Mouse (Mus musculus) activated CD4-positive, CD25-positive, alpha-beta regulatory T cell, adult 4 months (primary cell): ENCODE data around the gene Snn. TPM values are rescaled to one million over a fixed set of nuclear protein-coding genes. Genes with fewer than 3 reads are reported as not detected.
"Not testable (repeated sequence)": the region's sequence is repeated elsewhere in the genome, so short reads cannot be mapped to it uniquely, and the experiment has no call there.

ENCODE experiments used
- ATAC-seq: one replicate; pipeline ENCODE4 v1.8.0; 2017
- polyA plus RNA-seq, 2 experiments: library from polyadenylated mRNA; unstranded; fragments of 100-300 nt; shearing (Covaris generic); gene quantifications; one replicate each; pipeline ENCODE4 v1.2.1; 2017

The Snn gene
- 1 to 10 TPM in 1 of 2 experiments, under 1 TPM in 1; 0.53 to 1.2 TPM for polyA plus RNA-seq

DNA sequence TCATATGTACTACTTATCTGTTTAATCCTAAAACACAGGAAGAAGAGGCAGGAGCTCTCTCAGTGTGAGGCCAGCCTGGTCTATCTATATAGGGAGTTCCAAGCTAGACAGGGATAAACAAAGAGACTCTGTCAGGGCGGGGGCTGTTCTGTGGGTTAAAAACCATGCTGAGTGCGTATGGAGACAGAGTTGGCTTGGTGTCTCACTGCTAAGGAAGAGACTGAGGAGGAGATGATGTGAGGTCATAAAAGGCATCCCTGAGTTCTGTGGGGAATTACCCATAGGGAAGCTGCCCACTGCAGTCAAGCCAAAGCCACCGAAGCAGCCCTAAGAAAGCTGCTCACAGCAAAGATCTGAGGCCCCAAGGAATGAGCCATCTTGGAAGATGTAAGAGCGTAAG is at the start of gene Snn:
Gene Snn (plus strand): TSS at position 301 of the 400 bp plus-strand sequence.
- no peak for ATAC-seq

GRCm38 (mm10) chr16:11011206-11011605 is 49.5 kb upstream of the Snn start:
- ATAC-seq: no peak

GRCm38 (mm10) chr16:11011939-11012338 is 48.8 kb upstream of the Snn start:
- ATAC-seq: no peak

GRCm38 (mm10) chr16:11012571-11013463 is 47.9 kb upstream of the Snn start:
- peak; percentile 94 for ATAC-seq

DNA sequence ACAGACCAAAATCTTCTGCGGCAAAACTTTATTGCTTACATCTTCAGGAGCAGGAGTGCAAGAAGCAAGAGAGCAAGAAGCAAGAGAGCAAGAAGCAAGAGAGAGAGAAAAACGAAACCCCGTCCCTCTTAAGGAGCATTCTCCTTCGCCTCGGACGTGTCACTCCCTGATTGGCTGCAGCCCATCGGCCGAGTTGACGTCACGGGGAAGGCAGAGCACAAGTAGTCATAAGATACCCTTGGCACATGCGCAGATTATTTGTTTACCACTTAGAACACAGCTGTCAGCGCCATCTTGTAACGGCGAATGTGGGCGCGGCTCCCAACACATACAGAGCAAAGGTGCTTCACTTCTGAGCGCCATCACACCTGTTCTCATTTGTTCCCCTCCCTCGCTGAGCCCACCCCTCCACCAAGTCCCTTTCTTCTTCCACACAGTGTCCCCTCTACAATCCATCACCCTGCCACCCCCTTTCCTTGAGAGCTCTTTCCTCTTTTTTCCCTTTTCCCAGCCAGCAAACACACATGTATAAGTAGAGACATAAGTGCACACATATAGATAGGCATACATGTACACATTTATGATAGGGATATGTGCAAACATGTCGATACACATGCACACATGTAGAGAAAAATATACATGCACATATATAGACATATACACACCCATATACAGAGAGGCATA is 47.1 kb upstream of the Snn start:
- ATAC-seq: not testable (repeated sequence)

GRCm38 (mm10) chr16:11014407-11014806 is 46.3 kb upstream of the Snn start:
- peak; percentile 32 for ATAC-seq

DNA sequence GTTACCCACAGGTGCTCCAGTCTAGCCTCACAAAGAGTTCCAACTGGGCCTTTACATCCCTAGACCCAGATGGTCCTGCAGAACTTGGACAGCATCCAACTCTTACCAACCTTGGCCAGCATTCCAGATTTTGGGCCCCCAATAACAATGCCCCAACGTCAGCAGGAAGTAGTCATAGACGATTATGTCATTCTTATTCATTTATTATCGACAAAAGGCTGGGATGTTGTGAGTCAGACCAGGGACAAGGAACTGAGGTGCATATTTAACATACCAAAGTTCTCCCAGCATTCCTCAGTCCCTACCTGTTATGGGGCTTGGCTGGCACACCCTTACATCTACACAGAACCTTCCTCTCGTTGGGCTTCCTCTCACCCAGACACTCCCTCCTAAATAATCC is 44.4 kb upstream of the Snn start:
- no peak for ATAC-seq

DNA sequence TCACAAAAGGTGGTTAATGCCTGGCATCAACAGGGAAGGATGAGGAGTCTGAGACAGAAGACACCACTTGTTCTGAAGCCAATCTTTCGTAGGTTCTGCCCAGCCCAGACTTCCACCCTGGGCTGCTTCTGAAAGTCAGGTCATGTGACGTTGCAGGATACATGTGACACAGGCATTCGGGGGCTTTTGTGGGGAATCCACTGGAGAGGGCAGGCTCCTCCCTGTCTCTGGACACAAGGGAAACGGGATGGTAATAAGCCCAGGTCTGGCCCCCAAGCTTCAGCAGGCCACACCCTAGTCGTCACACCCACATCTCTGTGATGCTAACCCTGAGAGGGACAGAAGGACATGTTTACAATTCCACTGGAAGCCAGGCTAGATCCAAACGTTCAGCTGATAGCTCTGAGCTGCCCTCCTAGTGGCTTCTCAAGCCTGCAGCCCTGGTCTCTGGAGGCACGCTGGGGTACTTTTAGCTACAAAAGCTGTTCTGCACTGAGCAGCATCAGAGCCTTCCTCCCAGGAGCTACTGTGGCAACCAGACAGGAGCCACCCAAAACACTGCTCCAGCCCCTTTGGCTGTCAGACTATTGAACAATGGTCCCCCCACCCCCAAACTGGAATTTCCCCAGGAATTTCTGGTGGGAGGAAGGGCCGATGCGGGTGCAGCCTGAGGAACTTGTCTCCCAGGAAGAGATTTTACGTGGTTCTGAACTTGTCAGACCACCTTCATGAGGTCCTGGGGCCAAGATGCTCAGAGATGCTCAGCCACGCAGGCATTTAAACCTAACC is 42.7 kb upstream of the Snn start:
- no peak for ATAC-seq

GRCm38 (mm10) chr16:11021403-11022112 is 39.2 kb upstream of the Snn start:
- ATAC-seq: no peak

- ATAC-seq: no peak
Measured at GRCm38 (mm10) chr16:11022113-11022489, 38.6 kb upstream of the Snn start.

GRCm38 (mm10) chr16:11023618-11024017 is 37.1 kb upstream of the Snn start:
- no peak for ATAC-seq

- no peak for ATAC-seq
Measured at GRCm38 (mm10) chr16:11024841-11025240, 35.9 kb upstream of the Snn start.

DNA sequence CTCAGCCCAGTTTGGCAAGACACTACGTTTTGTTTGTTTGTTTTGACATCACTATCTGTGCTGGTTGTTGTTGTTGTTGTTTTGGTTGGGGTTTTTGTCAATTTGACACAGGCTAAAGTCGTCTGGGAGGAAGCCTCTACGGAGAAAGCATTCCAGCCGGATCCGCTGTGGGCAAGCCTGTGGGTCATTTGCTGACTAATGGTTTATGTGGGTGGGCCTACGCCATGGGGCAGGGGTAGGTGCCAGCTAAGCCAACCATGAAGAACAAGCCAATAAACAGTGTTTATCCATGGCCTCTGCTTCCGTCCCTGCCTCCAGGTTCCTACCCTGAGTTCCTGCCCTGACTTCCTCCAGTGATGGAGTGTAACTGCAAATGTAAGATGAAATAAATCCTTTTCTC is 32.5 kb upstream of the Snn start:
- ATAC-seq: no peak

DNA sequence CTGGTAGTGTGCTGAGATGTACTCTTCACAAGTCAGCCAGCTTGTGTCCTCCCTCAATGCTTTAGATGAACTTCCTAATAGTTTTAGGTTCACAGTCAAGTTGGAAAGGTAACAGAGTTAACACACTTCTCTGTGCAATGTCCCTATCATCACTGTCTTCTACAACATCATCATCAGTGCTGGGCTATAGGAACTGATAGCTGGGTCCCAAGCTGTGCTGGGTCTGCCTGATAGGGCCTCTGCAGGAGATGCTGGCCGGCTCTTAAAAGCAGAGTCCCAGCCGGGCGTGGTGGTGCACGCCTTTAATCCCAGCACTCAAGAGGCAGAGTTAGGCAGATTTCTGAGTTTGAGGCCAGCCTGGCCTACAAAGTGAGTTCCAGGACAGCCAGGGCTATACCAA is 29.9 kb upstream of the Snn start:
- ATAC-seq: no peak

DNA sequence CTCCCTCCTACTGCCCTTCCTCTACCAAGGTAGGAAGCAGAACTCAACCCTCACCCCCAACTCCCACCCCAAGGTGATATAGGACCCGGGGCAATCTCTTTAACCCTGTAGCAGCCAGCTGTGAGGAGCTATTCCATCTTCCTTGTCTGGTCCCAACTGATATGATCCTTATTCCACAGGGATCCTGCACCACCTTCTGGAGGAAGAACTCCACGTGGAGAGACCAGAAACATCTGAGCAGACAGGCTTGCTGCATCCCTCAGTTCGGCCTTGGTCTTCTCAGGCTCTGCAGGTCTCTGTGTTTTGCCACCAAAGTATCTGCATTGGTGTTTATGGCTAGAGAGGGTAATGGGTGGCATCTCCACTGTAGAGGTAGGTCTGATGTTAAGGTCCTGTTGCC is 29.4 kb upstream of the Snn start:
- no peak for ATAC-seq

- ATAC-seq: peak; percentile 90
Measured at GRCm38 (mm10) chr16:11034193-11034803, 26.4 kb upstream of the Snn start.

GRCm38 (mm10) chr16:11035273-11035672 is 25.5 kb upstream of the Snn start:
- no peak for ATAC-seq

DNA sequence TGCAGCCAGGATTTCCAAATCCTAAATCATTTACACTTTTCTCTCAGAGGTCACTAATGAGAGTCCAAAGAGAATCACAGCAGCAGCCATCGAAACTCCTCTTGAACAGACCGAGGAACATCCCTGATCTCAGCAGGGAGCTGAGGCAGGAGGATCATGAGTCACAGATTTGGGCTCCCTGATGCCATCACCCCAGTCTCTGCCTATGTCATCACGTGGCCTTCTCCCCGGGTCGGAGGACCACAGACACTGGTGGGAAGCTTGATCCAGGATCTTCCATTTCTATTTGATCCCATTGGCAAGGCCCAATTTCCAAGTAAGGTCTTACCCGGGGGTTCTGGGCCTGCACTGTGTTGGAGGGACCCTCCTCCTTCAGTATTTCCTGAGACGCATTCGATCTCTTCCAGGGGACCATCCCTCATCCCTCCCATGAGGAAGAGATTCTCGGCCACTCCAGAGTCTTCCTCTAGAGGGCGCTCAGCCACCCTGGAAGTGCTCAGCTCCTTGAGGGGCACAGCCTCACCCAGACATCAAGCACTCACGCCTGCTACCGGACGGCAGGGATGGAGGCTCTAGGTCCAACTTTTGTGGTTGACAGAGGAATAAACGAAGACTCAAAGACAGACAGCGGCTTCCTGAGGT is 24.8 kb upstream of the Snn start:
- ATAC-seq: peak; percentile 54

DNA sequence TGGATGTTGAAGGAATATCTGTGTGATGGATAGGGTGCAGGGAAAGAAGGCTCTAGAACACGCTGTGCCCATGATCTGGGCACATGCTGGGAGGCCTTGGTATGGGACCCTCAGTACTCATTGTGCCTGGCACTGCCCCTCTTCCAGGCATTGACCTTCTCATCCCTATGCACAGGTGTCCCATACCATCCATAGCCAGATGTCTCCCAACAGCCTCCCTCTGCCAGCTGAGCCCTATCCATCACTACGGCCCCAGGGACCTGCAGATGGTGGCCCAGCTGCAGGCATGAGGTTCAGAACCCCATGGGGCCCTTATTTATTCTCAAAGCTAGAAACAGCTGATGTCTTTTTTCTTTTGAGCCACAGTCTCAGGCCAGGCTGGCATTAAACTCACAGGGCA is 20.1 kb upstream of the Snn start:
- ATAC-seq: no peak

- no peak for ATAC-seq
Measured at GRCm38 (mm10) chr16:11043239-11043638, 17.5 kb upstream of the Snn start.

DNA sequence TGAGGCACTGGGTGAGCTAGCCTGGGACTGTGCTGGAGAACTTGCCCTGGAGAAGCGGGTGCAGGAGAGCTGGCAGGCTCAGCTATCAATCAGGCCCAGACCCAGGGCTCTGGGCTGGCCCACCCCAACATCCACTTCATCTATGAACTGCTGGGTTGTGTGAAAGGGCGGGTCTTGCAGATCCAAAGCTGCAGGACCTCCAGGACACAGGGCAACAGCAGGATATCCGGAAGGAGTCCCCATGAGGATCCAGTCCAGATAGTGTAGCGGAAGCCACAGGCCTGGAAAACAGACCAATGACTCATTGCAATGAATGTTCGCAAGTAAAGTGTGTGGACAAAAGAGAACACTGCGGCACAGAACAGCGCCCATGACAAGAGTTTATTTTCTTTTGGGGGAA is 14.3 kb upstream of the Snn start:
- ATAC-seq: no peak

DNA sequence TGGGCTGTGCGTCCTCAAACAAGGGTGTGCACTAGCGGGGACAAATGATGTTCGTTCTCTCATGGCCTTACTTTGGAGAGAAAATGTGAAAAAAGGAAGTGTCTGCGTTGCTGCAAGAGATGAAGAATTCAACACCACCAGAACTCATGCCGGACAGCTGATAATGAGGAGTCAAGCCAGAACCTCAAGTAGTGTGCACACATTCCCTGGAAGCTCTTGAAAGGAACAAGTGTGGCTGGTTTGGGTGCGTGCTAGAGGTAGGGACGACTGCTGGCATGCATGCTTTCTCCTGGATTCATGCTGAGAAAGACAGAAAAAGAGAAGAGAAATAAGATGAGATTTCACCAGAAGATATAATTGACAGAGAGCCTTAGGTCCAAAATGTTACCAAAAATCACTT is 13.6 kb upstream of the Snn start:
- no peak for ATAC-seq
